Mouse (Mus musculus) intestine, embryonic 15.5 days (tissue): ENCODE measurements around the gene Cldn6. TPM values are rescaled to one million over a fixed set of nuclear protein-coding genes. Genes with fewer than 3 reads are reported as not detected.

ENCODE experiments used
- ATAC-seq: fragments of 200-750 bp; cut with Nextera tagmentation; 2 replicates; pipeline ENCODE4 v1.8.0; 2017; ENCODE audit warnings: moderate TSS enrichment, moderate library complexity
- H3K27ac ChIP-seq: fragments of 300-500 bp; sonication (generic); 2 replicates; pipeline ENCODE4 v1.5.1; 2015; ENCODE audit warnings: mild to moderate bottlenecking, inconsistent platforms
- H3K27me3 ChIP-seq: fragments of 300-500 bp; sonication (generic); replicated peaks from 2 replicates; pipeline ENCODE4 v1.6.1; 2015; ENCODE audit warnings: inconsistent platforms
- H3K36me3 ChIP-seq: fragments of 300-500 bp; sonication (generic); 2 replicates; pipeline ENCODE4 v1.6.1; 2015; ENCODE audit warnings: inconsistent platforms
- H3K4me1 ChIP-seq: fragments of 300-500 bp; sonication (generic); replicated peaks from 2 replicates; pipeline ENCODE4 v1.6.1; 2015; ENCODE audit warnings: inconsistent platforms
- H3K4me2 ChIP-seq: fragments of 300-500 bp; sonication (generic); replicated peaks from 2 replicates; pipeline ENCODE4 v1.6.1; 2015; ENCODE audit warnings: mild to moderate bottlenecking, inconsistent platforms
- H3K4me3 ChIP-seq: fragments of 300-500 bp; sonication (generic); replicated peaks from 2 replicates; pipeline ENCODE4 v1.5.1; 2015; ENCODE audit warnings: inconsistent platforms
- H3K9ac ChIP-seq: fragments of 300-500 bp; sonication (generic); 2 replicates; pipeline ENCODE4 v1.6.1; 2015; ENCODE audit warnings: inconsistent platforms
- H3K9me3 ChIP-seq: fragments of 300-500 bp; sonication (generic); 2 replicates; pipeline ENCODE4 v1.6.1; 2016; ENCODE audit warnings: inconsistent platforms
- WGBS: fragments of 180-500 bp; shearing (Covaris S2); methylation state at CpG from one replicate; pipeline ENCODE4 v1.1.7; 2015; 5-methylcytosine and 5-hydroxymethylcytosine counted together
- polyA plus RNA-seq: library from polyadenylated mRNA; unstranded; fragments of >200 nt; fragmentation: Nextera tagmentation; extraction: Ambion mirVana; gene quantifications from 2 replicates; pipeline ENCODE4 v1.2.1, GENCODE M21; 2015

Cldn6 gene
- polyA plus RNA-seq, 1 experiment from 2014 or later, result 42.8 TPM

DNA sequence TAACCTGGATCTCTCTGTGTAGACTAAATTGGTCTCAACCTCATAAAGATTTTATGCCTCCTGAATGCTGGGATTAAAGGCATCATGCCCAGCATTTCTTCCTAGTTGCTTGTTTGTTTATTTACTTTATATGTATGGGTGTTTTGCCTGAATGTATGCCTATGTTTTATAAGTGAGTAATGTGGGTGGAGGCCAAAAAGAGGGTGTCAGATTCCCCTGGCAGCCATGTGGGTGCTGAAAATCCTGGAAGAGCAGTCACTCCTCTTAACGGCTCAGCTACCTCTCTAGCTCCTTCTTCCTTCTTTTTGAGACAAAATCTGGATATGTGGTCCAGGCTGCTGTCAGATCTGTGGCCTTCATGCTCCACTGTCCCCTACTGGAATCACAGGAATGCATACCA, 51.4 kb downstream of the Cldn6 start:
- H3K4me3 ChIP-seq, result no peak overlapping the region
- H3K27ac ChIP-seq, result no peak overlapping the region
- peaks cover 5% of the 10 kb centered on the region; the same call in 1 of the 2 replicates for H3K4me1 ChIP-seq
- no peaks in the 10 kb centered on the region for H3K27me3 ChIP-seq
- H3K4me2 ChIP-seq, result no peak overlapping the region
- ATAC-seq, result no peak
- H3K9ac ChIP-seq, result no peak overlapping the region
- WGBS, result 79% methylated on average over 1 of the region's 1 CpGs
- no peaks in the 10 kb centered on the region for H3K9me3 ChIP-seq
- H3K36me3 ChIP-seq, result no peaks in the 10 kb centered on the region

Other genes starting within 250 kb of the Cldn6 start
- gene Vmn2r117, start 199.6 kb upstream of the Cldn6 start, polyA plus RNA-seq, result not detected in 2 replicates
- gene Zfp213, start 115.0 kb upstream of the Cldn6 start, polyA plus RNA-seq, result 15.2 and 17.7 TPM in 2 replicates
- 10.4 and 10.5 TPM in 2 replicates for gene Zfp13, start 79.8 kb upstream of the Cldn6 start, polyA plus RNA-seq
- gene Zscan10, start 78.4 kb upstream of the Cldn6 start, polyA plus RNA-seq, result 0.14 TPM in 1 of 2 replicates, not detected in the other
- 0.69 and 0.79 TPM in 2 replicates for gene Mmp25, start 34.0 kb upstream of the Cldn6 start, polyA plus RNA-seq
- 4.2 TPM in 2 replicates for gene Bicdl2, start 18.7 kb upstream of the Cldn6 start, polyA plus RNA-seq
- gene Hcfc1r1, start 5.7 kb upstream of the Cldn6 start, polyA plus RNA-seq, result 68.9 and 69.9 TPM in 2 replicates
- 43.0 and 43.2 TPM in 2 replicates for gene Thoc6, start 5.4 kb upstream of the Cldn6 start, polyA plus RNA-seq
- 24.2 and 24.8 TPM in 2 replicates for gene Tnfrsf12a, start 1.8 kb upstream of the Cldn6 start, polyA plus RNA-seq
- gene Cldn9, start 4.8 kb downstream of the Cldn6 start, polyA plus RNA-seq, result 1.3 and 2.0 TPM in 2 replicates
- gene 1520401A03Rik, start 43.5 kb downstream of the Cldn6 start, polyA plus RNA-seq, result 0.14 TPM in 1 of 2 replicates, not detected in the other
- 42.3 and 46.0 TPM in 2 replicates for gene Pkmyt1, start 47.1 kb downstream of the Cldn6 start, polyA plus RNA-seq
- gene Paqr4, start 61.6 kb downstream of the Cldn6 start, polyA plus RNA-seq, result 21.8 and 22.7 TPM in 2 replicates
- 0.33 and 0.49 TPM in 2 replicates for gene Kremen2, start 66.6 kb downstream of the Cldn6 start, polyA plus RNA-seq
- 48.3 and 49.4 TPM in 2 replicates for gene Flywch1, start 92.4 kb downstream of the Cldn6 start, polyA plus RNA-seq
- 14.7 TPM in 2 replicates for gene Flywch2, start 106.8 kb downstream of the Cldn6 start, polyA plus RNA-seq
- gene Srrm2, start 111.3 kb downstream of the Cldn6 start, polyA plus RNA-seq, result 408 and 435 TPM in 2 replicates
- gene Elob, start 149.9 kb downstream of the Cldn6 start, polyA plus RNA-seq, result 939 and 946 TPM in 2 replicates
- 0.14 and 0.20 TPM in 2 replicates for gene Prss33, start 156.8 kb downstream of the Cldn6 start, polyA plus RNA-seq
- 5.1 and 9.9 TPM in 2 replicates for gene Prss32, start 164.6 kb downstream of the Cldn6 start, polyA plus RNA-seq
- gene Prss41, start 164.9 kb downstream of the Cldn6 start, polyA plus RNA-seq, result 2.1 and 3.3 TPM in 2 replicates
- not detected in 2 replicates for gene Prss21, start 188.8 kb downstream of the Cldn6 start, polyA plus RNA-seq
- not detected in 2 replicates for gene Dcpp1, start 201.6 kb downstream of the Cldn6 start, polyA plus RNA-seq
- not detected in 2 replicates for gene Dcpp2, start 201.6 kb downstream of the Cldn6 start, polyA plus RNA-seq
- gene Dcpp3, start 238.2 kb downstream of the Cldn6 start, polyA plus RNA-seq, result not detected in 2 replicates